Mouse (Mus musculus) hindbrain, embryonic 11.5 days (tissue): Measurements from ENCODE around the gene Ybx2. TPM values are rescaled to one million over a fixed set of nuclear protein-coding genes. Genes with fewer than 3 reads are reported as not detected.

Experiments used
- ATAC-seq: fragments of 200-750 bp; cut with Nextera tagmentation; 2 replicates; pipeline ENCODE4 v1.8.0; 2017; ENCODE audit warnings: mild to moderate bottlenecking, moderate TSS enrichment, moderate library complexity; ENCODE audit not compliant: low FRiP score
- DNase-seq: peaks from one replicate; pipeline ENCODE4 v3.0.0-alpha.2; 2015; ENCODE audit warnings: low spot score
- H3K27ac ChIP-seq: fragments of 300-500 bp; sonication (generic); 2 replicates; pipeline ENCODE4 v1.5.1; 2014; ENCODE audit warnings: mild to moderate bottlenecking, low read depth, low read length
- H3K27me3 ChIP-seq: fragments of 300-500 bp; sonication (generic); 2 replicates; pipeline ENCODE4 v1.6.1; 2014; ENCODE audit warnings: mild to moderate bottlenecking, low read length, moderate library complexity, mixed read lengths; ENCODE audit not compliant: control insufficient read depth, insufficient read depth
- H3K36me3 ChIP-seq: fragments of 300-500 bp; sonication (generic); 2 replicates; pipeline ENCODE4 v1.6.1; 2014; ENCODE audit warnings: mild to moderate bottlenecking, low read length, moderate library complexity, mixed read lengths; ENCODE audit not compliant: control insufficient read depth, insufficient read depth
- H3K4me1 ChIP-seq: fragments of 300-500 bp; sonication (generic); replicated peaks from 2 replicates; pipeline ENCODE4 v1.6.1; 2014; ENCODE audit warnings: low read length, mixed read lengths; ENCODE audit not compliant: control insufficient read depth, insufficient read depth
- H3K4me2 ChIP-seq: fragments of 300-500 bp; sonication (generic); replicated peaks from 2 replicates; pipeline ENCODE4 v1.6.1; 2014; ENCODE audit warnings: mild to moderate bottlenecking, low read depth, low read length
- H3K4me3 ChIP-seq: fragments of 300-500 bp; sonication (generic); 2 replicates; pipeline ENCODE4 v1.5.1; 2014; ENCODE audit warnings: low read depth, low read length
- H3K9ac ChIP-seq: fragments of 300-500 bp; sonication (generic); 2 replicates; pipeline ENCODE4 v1.6.1; 2014; ENCODE audit warnings: low read depth, low read length
- H3K9me3 ChIP-seq: fragments of 300-500 bp; sonication (generic); 2 replicates; pipeline ENCODE4 v1.6.1; 2016; ENCODE audit warnings: low read length; ENCODE audit not compliant: control insufficient read depth
- WGBS: fragments of 180-500 bp; shearing (Covaris S2); extraction: QIAGEN DNeasy Blood & Tissue Kit; methylation state at CpG from one replicate; pipeline ENCODE4 v1.1.7; 2014; 5-methylcytosine and 5-hydroxymethylcytosine counted together
- polyA plus RNA-seq: library from polyadenylated mRNA; unstranded; fragments of >200 nt; fragmentation: Nextera tagmentation; extraction: Ambion mirVana; gene quantifications from 2 replicates; pipeline ENCODE4 v1.2.1, GENCODE M21; 2014

Gene Ybx2
- polyA plus RNA-seq, 1 experiment from 2014 or later: 4.8 TPM

- no peak for ATAC-seq
- no peak for DNase-seq
- Histone ChIP-seq H3K4me1 (peaks cover 2% of the 10 kb centered on the region; the same call in 1 of the 2 replicates), H3K36me3 (0 out of 2 replicates have a peak, but pooled peaks cover 3% of the 10 kb centered on the region), H3K4me2 (no peak overlapping the region), H3K4me3 (no peak overlapping the region), H3K9me3 (no peaks in the 10 kb centered on the region), H3K27me3 (peaks cover 40% of the 10 kb centered on the region), H3K27ac (no peak overlapping the region), H3K9ac (no peak overlapping the region)
- 88% methylated on average over 4 of the region's 4 CpGs for WGBS
Measured at GRCm38 (mm10) chr11:69968793-69969192, 33.2 kb downstream of the Ybx2 start.

- H3K36me3 ChIP-seq: peaks cover 3% of the 10 kb centered on the region; the same call in 1 of the 2 replicates
- no peak overlapping the region for H3K9ac ChIP-seq
- H3K9me3 ChIP-seq: no peaks in the 10 kb centered on the region
- H3K27ac ChIP-seq: no peak overlapping the region
- 85% methylated on average over 6 of the region's 6 CpGs for WGBS
- no peak for DNase-seq
- peaks cover 2% of the 10 kb centered on the region; the same call in 1 of the 2 replicates for H3K4me1 ChIP-seq
- no peak overlapping the region for H3K4me3 ChIP-seq
- H3K4me2 ChIP-seq: no peak overlapping the region
- ATAC-seq: no peak
- peaks cover 26% of the 10 kb centered on the region for H3K27me3 ChIP-seq
Measured at GRCm38 (mm10) chr11:69970222-69970621, 34.6 kb downstream of the Ybx2 start.

GRCm38 (mm10) chr11:69970775-69971174 is 35.2 kb downstream of the Ybx2 start:
- Histone ChIP-seq H3K27me3 (peaks cover 21% of the 10 kb centered on the region), H3K27ac (no peak overlapping the region), H3K4me2 (no peak overlapping the region), H3K9me3 (no peaks in the 10 kb centered on the region), H3K36me3 (peaks cover 3% of the 10 kb centered on the region; the same call in 1 of the 2 replicates), H3K9ac (no peak overlapping the region), H3K4me1 (0 out of 2 replicates have a peak, but pooled peaks cover 2% of the 10 kb centered on the region), H3K4me3 (no peak overlapping the region)
- WGBS: 86% methylated on average over 3 of the region's 3 CpGs
- ATAC-seq (no peak), DNase-seq (no peak)

- no peaks in the 10 kb centered on the region for H3K4me1 ChIP-seq
- peaks cover 3% of the 10 kb centered on the region; the same call in 1 of the 2 replicates for H3K36me3 ChIP-seq
- WGBS: 94% methylated on average over 2 of the region's 2 CpGs
- no peak overlapping the region for H3K27ac ChIP-seq
- no peaks in the 10 kb centered on the region for H3K27me3 ChIP-seq
- no peaks in the 10 kb centered on the region for H3K9me3 ChIP-seq
- no peak overlapping the region for H3K4me3 ChIP-seq
- no peak overlapping the region for H3K9ac ChIP-seq
- ATAC-seq (no peak), DNase-seq (no peak)
- no peak overlapping the region for H3K4me2 ChIP-seq
Measured at GRCm38 (mm10) chr11:69974907-69975306, 39.3 kb downstream of the Ybx2 start.

GRCm38 (mm10) chr11:69976271-69976670 is 40.7 kb downstream of the Ybx2 start:
- Histone ChIP-seq H3K4me2 (no peak overlapping the region), H3K9ac (no peak overlapping the region), H3K27me3 (no peaks in the 10 kb centered on the region), H3K36me3 (no peaks in the 10 kb centered on the region; the same call in 1 of the 2 replicates), H3K4me1 (no peaks in the 10 kb centered on the region), H3K4me3 (no peak overlapping the region), H3K9me3 (no peaks in the 10 kb centered on the region), H3K27ac (no peak overlapping the region)
- WGBS: 86% methylated on average over 4 of the region's 4 CpGs
- ATAC-seq: no peak
- no peak for DNase-seq

GRCm38 (mm10) chr11:69979827-69980195 is 44.2 kb downstream of the Ybx2 start:
- H3K27ac ChIP-seq: peak overlapping the region; percentile 99
- no peaks in the 10 kb centered on the region; the same call in 1 of the 2 replicates for H3K36me3 ChIP-seq
- H3K4me3 ChIP-seq: peak overlapping the region; percentile 94
- peak overlapping the region; percentile 77 for H3K4me2 ChIP-seq
- H3K4me1 ChIP-seq: peaks cover 11% of the 10 kb centered on the region
- no peak for ATAC-seq
- H3K9me3 ChIP-seq: no peaks in the 10 kb centered on the region
- H3K9ac ChIP-seq: peak overlapping the region; percentile 54
- no peak for DNase-seq
- WGBS: 4% methylated on average over 16 of the region's 16 CpGs
- no peaks in the 10 kb centered on the region for H3K27me3 ChIP-seq

GRCm38 (mm10) chr11:69980196-69981140 is 44.9 kb downstream of the Ybx2 start:
- DNase-seq: peak; percentile 99
- Histone ChIP-seq H3K27me3 (no peaks in the 10 kb centered on the region), H3K36me3 (no peaks in the 10 kb centered on the region)

GRCm38 (mm10) chr11:69981141-69981762 is 45.7 kb downstream of the Ybx2 start, which contains the start of gene Ctdnep1:
Ctdnep1 (plus strand) TSS chr11:69981156.
- DNase-seq (no peak), ATAC-seq (peak; percentile 62)
- under 1% methylated on average over 32 of the region's 43 CpGs for WGBS

More at GRCm38 (mm10) chr11:69980196-69981140, 44.9 kb downstream of the Ybx2 start:
- ATAC-seq: peak; percentile 94
- Histone ChIP-seq H3K9me3 (no peaks in the 10 kb centered on the region), H3K4me1 (peaks cover 11% of the 10 kb centered on the region), H3K4me3 (peak overlapping the region; percentile 94), H3K27ac (peak overlapping the region; percentile 99), H3K9ac (peak overlapping the region; percentile 81), H3K4me2 (peak overlapping the region; percentile 77)
- WGBS: under 1% methylated on average over 38 of the region's 60 CpGs

More at GRCm38 (mm10) chr11:69981141-69981762, 45.7 kb downstream of the Ybx2 start, which contains the start of gene Ctdnep1:
- Histone ChIP-seq H3K36me3 (0 out of 2 replicates have a peak, but pooled peaks cover 1% of the 10 kb centered on the region), H3K9me3 (no peaks in the 10 kb centered on the region), H3K27ac (peak within 1 kb of the TSS; percentile 99), H3K9ac (peak within 1 kb of the TSS; percentile 98), H3K4me2 (peak within 1 kb of the TSS; percentile 77), H3K27me3 (no peaks in the 10 kb centered on the region), H3K4me1 (peaks cover 11% of the 10 kb centered on the region), H3K4me3 (peak within 1 kb of the TSS; percentile 94)
